9 mouse cellular contexts compared by ENCODE assay signal in genomic region chr13:29746501-29747346, GRCm38 (mm10).
DNase-seq lines count a peak whose midpoint lies in the region; ATAC-seq lines count a peak whose summit lies in the region.
"Had no signal": no experiment of that assay in that cellular context is flagged by ENCODE, and none has a peak within 500 bp of the region (broad histone marks: within the 10 kb centered on the region; RNA-seq: fewer than 3 reads in every experiment).

No protein-coding gene starts in this region.

- H3K4me3 ChIP-seq in midbrain, embryonic 13.5 days (replicated peaks) = no peak overlapping the region
- no peak overlapping the region for H3K4me3 ChIP-seq in midbrain, embryonic 14.5 days (replicated peaks; ENCODE audit: low read depth, low read length)
- no peak overlapping the region for H3K4me3 ChIP-seq in embryonic facial prominence, embryonic 14.5 days (ENCODE audit: low read depth, low read length)
- H3K4me3 ChIP-seq in stomach, embryonic 15.5 days (replicated peaks) = no peak overlapping the region

- 77% methylated on average over 9 of the region's 9 CpGs for WGBS in midbrain, embryonic 13.5 days
- WGBS in midbrain, embryonic 14.5 days = 73% methylated on average over 9 of the region's 9 CpGs
- WGBS in embryonic facial prominence, embryonic 14.5 days = 50% methylated on average over 9 of the region's 9 CpGs
- WGBS in stomach, embryonic 15.5 days = 48% methylated on average over 9 of the region's 9 CpGs

- intact Hi-C loops in left cerebral cortex, postnatal 14 days (cut with DNase I) = no loop called here

- no peaks in the 10 kb centered on the region for H3K9me3 ChIP-seq in midbrain, embryonic 13.5 days
- H3K9me3 ChIP-seq in midbrain, embryonic 14.5 days (ENCODE audit: control insufficient read depth, low read length) = no peaks in the 10 kb centered on the region
- no peaks in the 10 kb centered on the region for H3K9me3 ChIP-seq in embryonic facial prominence, embryonic 14.5 days (ENCODE audit: control insufficient read depth, low read length)
- H3K9me3 ChIP-seq in stomach, embryonic 15.5 days = no peaks in the 10 kb centered on the region

- DNase-seq in midbrain, embryonic 14.5 days = no peak
- peak; percentile 82 for DNase-seq in embryonic facial prominence, embryonic 14.5 days (ENCODE audit: low spot score)
- DNase-seq in forelimb bud, embryonic 11.5 days (ENCODE audit: low read depth, low spot score) = peak; percentile 52
- DNase-seq in frontal cortex, postnatal 25 days (ENCODE audit: low spot score in 2 of 2) = no peak
- no peak for DNase-seq in left cerebral cortex, postnatal 14 days (ENCODE audit: low spot score in 2 of 2)

- H3K4me1 ChIP-seq in midbrain, embryonic 13.5 days (replicated peaks) = peaks cover 9% of the 10 kb centered on the region; the same call in 1 of the 2 replicates
- no peaks in the 10 kb centered on the region for H3K4me1 ChIP-seq in midbrain, embryonic 14.5 days (ENCODE audit: control insufficient read depth, insufficient read depth, low read length)
- H3K4me1 ChIP-seq in embryonic facial prominence, embryonic 14.5 days (ENCODE audit: control insufficient read depth, insufficient read depth, low read length) = peaks cover 17% of the 10 kb centered on the region
- H3K4me1 ChIP-seq in stomach, embryonic 15.5 days = peaks cover 14% of the 10 kb centered on the region

- no peak overlapping the region for H3K9ac ChIP-seq in midbrain, embryonic 13.5 days (replicated peaks)
- H3K9ac ChIP-seq in midbrain, embryonic 14.5 days (replicated peaks; ENCODE audit: low read length) = no peak overlapping the region
- no peak overlapping the region for H3K9ac ChIP-seq in embryonic facial prominence, embryonic 14.5 days (ENCODE audit: low read depth, low read length)
- H3K9ac ChIP-seq in stomach, embryonic 15.5 days = no peak overlapping the region
- H3K9ac ChIP-seq: liver, embryonic 14.5 days had no signal

- no peak overlapping the region for H3K4me2 ChIP-seq in midbrain, embryonic 13.5 days (replicated peaks)
- H3K4me2 ChIP-seq in midbrain, embryonic 14.5 days (ENCODE audit: low read length) = no peak overlapping the region
- no peak overlapping the region for H3K4me2 ChIP-seq in embryonic facial prominence, embryonic 14.5 days (ENCODE audit: low read depth, low read length)
- no peak overlapping the region for H3K4me2 ChIP-seq in stomach, embryonic 15.5 days

- no peaks in the 10 kb centered on the region for H3K27me3 ChIP-seq in midbrain, embryonic 13.5 days
- H3K27me3 ChIP-seq in midbrain, embryonic 14.5 days (ENCODE audit: control insufficient read depth, insufficient read depth, low read length) = no peaks in the 10 kb centered on the region
- no peaks in the 10 kb centered on the region for H3K27me3 ChIP-seq in embryonic facial prominence, embryonic 14.5 days (replicated peaks; ENCODE audit: control insufficient read depth, insufficient read depth, low read length)
- no peaks in the 10 kb centered on the region for H3K27me3 ChIP-seq in stomach, embryonic 15.5 days (replicated peaks)

- ATAC-seq in midbrain, embryonic 13.5 days = no peak
- ATAC-seq in midbrain, embryonic 14.5 days (ENCODE audit: low FRiP score, low TSS enrichment) = no peak
- ATAC-seq in embryonic facial prominence, embryonic 14.5 days (ENCODE audit: low read depth) = peak; percentile 88
- peak; percentile 18; the same call in 1 of the 2 replicates for ATAC-seq in stomach, embryonic 15.5 days (ENCODE audit: insufficient read depth, low FRiP score, low read depth)
- ATAC-seq in monocyte, adult 5-6 weeks (replicated peaks; ENCODE audit: insufficient number of reproducible peaks, low FRiP score, low TSS enrichment, poor library complexity, severe bottlenecking) = no peak

- 0 out of 2 replicates have a peak overlapping the region, but pooled peaks have one; percentile 31 for H3K27ac ChIP-seq in midbrain, embryonic 13.5 days
- H3K27ac ChIP-seq in midbrain, embryonic 14.5 days (replicated peaks; ENCODE audit: low read depth, low read length) = no peak overlapping the region
- H3K27ac ChIP-seq in embryonic facial prominence, embryonic 14.5 days (replicated peaks; ENCODE audit: low read depth, low read length) = peak overlapping the region; percentile 45
- peak overlapping the region; percentile 18; the same call in 1 of the 2 replicates for H3K27ac ChIP-seq in stomach, embryonic 15.5 days
- H3K27ac ChIP-seq: liver, embryonic 14.5 days had no signal

- no peaks in the 10 kb centered on the region for H3K36me3 ChIP-seq in midbrain, embryonic 13.5 days
- H3K36me3 ChIP-seq in midbrain, embryonic 14.5 days (ENCODE audit: control insufficient read depth, insufficient read depth, low read length) = no peaks in the 10 kb centered on the region
- H3K36me3 ChIP-seq in embryonic facial prominence, embryonic 14.5 days (ENCODE audit: control insufficient read depth, insufficient read depth, low read length) = no peaks in the 10 kb centered on the region
- no peaks in the 10 kb centered on the region for H3K36me3 ChIP-seq in stomach, embryonic 15.5 days

Comparison
In these comparisons a context has a peak if more than half of its experiments do, and no peak if none do; other contexts are left out.
1. ATAC-seq: peak in embryonic facial prominence, embryonic 14.5 days (single experiment) and stomach, embryonic 15.5 days (single experiment); none in midbrain, embryonic 13.5 days (single experiment), midbrain, embryonic 14.5 days (single experiment) and monocyte, adult 5-6 weeks (single experiment).
2. DNase-seq: peak in embryonic facial prominence, embryonic 14.5 days (single experiment) and forelimb bud, embryonic 11.5 days (single experiment); none in midbrain, embryonic 14.5 days (single experiment), frontal cortex, postnatal 25 days (0 of 2) and left cerebral cortex, postnatal 14 days (0 of 2).